Mouse (Mus musculus) brain, embryonic 14.5 days (tissue): Measurements from ENCODE around the gene Ssr3.

Experiments used
- CTCF ChIP-seq: fragments of 200-500 bp; IDR thresholded peaks from 2 replicates; pipeline ENCODE4 v1.5.1; 2012; ENCODE audit warnings: inconsistent platforms, mild to moderate bottlenecking, moderate library complexity, borderline replicate concordance; ENCODE audit not compliant: insufficient read depth, insufficient read length; ENCODE audit errors: extremely low read depth
- POLR2A ChIP-seq: fragments of 200-500 bp; IDR thresholded peaks from 2 replicates; pipeline ENCODE4 v1.6.1; 2012; ENCODE audit warnings: mild to moderate bottlenecking, inconsistent platforms, borderline replicate concordance; ENCODE audit not compliant: poor library complexity, insufficient read depth, insufficient read length, severe bottlenecking; ENCODE audit errors: extremely low read depth

DNA sequence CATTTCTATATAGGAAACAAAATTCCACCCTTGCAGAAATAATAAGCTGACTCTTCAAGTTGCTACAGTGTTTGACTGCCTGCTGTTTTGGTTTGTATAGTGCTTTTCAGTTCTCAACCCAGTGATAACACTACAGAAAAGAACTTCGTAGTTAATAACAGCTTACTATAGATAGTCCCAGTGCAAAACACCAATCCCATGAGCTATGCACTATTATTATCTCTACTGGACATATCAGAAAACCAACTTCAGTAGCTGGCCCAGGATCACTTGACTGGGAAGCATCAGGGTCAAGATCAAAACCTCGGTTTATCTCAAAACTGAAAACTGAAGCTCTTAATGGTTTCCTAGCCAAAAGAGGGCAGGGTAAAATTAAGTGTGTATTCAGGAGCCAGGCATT lies 43.4 kb upstream of the Ssr3 start:
- TF ChIP-seq POLR2A, result no peak
- TF ChIP-seq CTCF, result no peak
